Mouse (Mus musculus): ENCODE measurements around the gene Oma1.

- TF ChIP-seq CTCF (IDR thresholded peaks at IDR 0.05; ENCODE audit: borderline replicate concordance, insufficient read depth, low read length): peak; percentile 86
- TF ChIP-seq POLR2A (IDR thresholded peaks at IDR 0.05; ENCODE audit: low read depth, low read length): peak; percentile 81
Measured at GRCm38 (mm10) chr4:103313587-103314525, at the start of gene Oma1.

All from embryonic fibroblast, embryonic 13.5 days (primary cell).